Mouse (Mus musculus) layer of hippocampus, adult 2 months (tissue): ENCODE measurements at regions not wholly inside any gene's neighbourhood (a gene's known extent, or its start where the extent isn't known, plus 50 kb on each side); places are given as distances from the start of the nearest gene placed in this dataset.
A peak's percentile ranks its signal among the peaks of the same experiment; 100 is the strongest.

Source experiments
- DNase-seq, 2 experiments: peaks; one replicate each; pipeline ENCODE4 v3.0.0; 2022; ENCODE audit warnings: low spot score in 2 of 2
- H3K27ac ChIP-seq: fragments of 200-600 bp; 2 replicates; pipeline ENCODE4 v1.8.1; 2022
- H3K4me3 ChIP-seq: fragments of 200-600 bp; 2 replicates; pipeline ENCODE4 v1.8.1; 2022; ENCODE audit warnings: mild to moderate bottlenecking
- CTCF ChIP-seq: fragments of 200-600 bp; conservative IDR thresholded peaks from 2 replicates; pipeline ENCODE4 v1.8.1; 2022; ENCODE audit warnings: antibody characterized with exemption, mild to moderate bottlenecking, moderate library complexity

GRCm38 (mm10) chr13:28607551-28608114 lies 345.9 kb downstream of the Sox4 start:
- DNase-seq, result no peak
- Histone ChIP-seq H3K27ac (no peak overlapping the region), H3K4me3 (no peak overlapping the region)
- TF ChIP-seq CTCF, result no peak

- Histone ChIP-seq H3K4me3 (no peak overlapping the region), H3K27ac (no peak overlapping the region)
- TF ChIP-seq CTCF, result no peak
- DNase-seq, result no peak
Measured at GRCm38 (mm10) chr13:28606651-28607050, 346.9 kb downstream of the Sox4 start.

GRCm38 (mm10) chr13:28605833-28606232 lies 347.7 kb downstream of the Sox4 start:
- no peak for DNase-seq
- TF ChIP-seq CTCF, result no peak
- Histone ChIP-seq H3K4me3 (no peak overlapping the region), H3K27ac (no peak overlapping the region)

- peak in 1 of 2 experiments; percentile 1 for DNase-seq
- no peak overlapping the region for H3K4me3 ChIP-seq
- H3K27ac ChIP-seq, result no peak overlapping the region
- no peak for TF ChIP-seq CTCF
Measured at GRCm38 (mm10) chr13:28604016-28604415, 346.7 kb downstream of the Gm11361 start.

- Histone ChIP-seq H3K27ac (no peak overlapping the region), H3K4me3 (no peak overlapping the region)
- DNase-seq, result no peak
- TF ChIP-seq CTCF, result no peak
Measured at GRCm38 (mm10) chr13:28600792-28601191, 343.5 kb downstream of the Gm11361 start.

- no peak overlapping the region for H3K4me3 ChIP-seq
- no peak for TF ChIP-seq CTCF
- H3K27ac ChIP-seq, result no peak overlapping the region
- no peak for DNase-seq
Measured at GRCm38 (mm10) chr13:28596367-28596766, 339.0 kb downstream of the Gm11361 start.

GRCm38 (mm10) chr13:28592176-28592575 lies 334.8 kb downstream of the Gm11361 start:
- Histone ChIP-seq H3K27ac (no peak overlapping the region), H3K4me3 (no peak overlapping the region)
- DNase-seq, result no peak
- no peak for TF ChIP-seq CTCF

GRCm38 (mm10) chr13:28587977-28588376 lies 330.6 kb downstream of the Gm11361 start:
- no peak overlapping the region for H3K4me3 ChIP-seq
- H3K27ac ChIP-seq, result no peak overlapping the region
- no peak for TF ChIP-seq CTCF
- no peak for DNase-seq

- Histone ChIP-seq H3K4me3 (no peak overlapping the region), H3K27ac (no peak overlapping the region)
- no peak for DNase-seq
- TF ChIP-seq CTCF, result no peak
Measured at GRCm38 (mm10) chr13:28586693-28587092, 329.4 kb downstream of the Gm11361 start.

GRCm38 (mm10) chr13:28586140-28586539 lies 328.8 kb downstream of the Gm11361 start:
- TF ChIP-seq CTCF, result no peak
- no peak for DNase-seq
- Histone ChIP-seq H3K4me3 (no peak overlapping the region), H3K27ac (no peak overlapping the region)

GRCm38 (mm10) chr13:28583617-28584016 lies 326.3 kb downstream of the Gm11361 start:
- Histone ChIP-seq H3K27ac (no peak overlapping the region), H3K4me3 (no peak overlapping the region)
- TF ChIP-seq CTCF, result no peak
- DNase-seq, result no peak

- DNase-seq, result no peak
- Histone ChIP-seq H3K4me3 (no peak overlapping the region), H3K27ac (no peak overlapping the region)
- TF ChIP-seq CTCF, result no peak
Measured at GRCm38 (mm10) chr13:28575202-28575851, 318.0 kb downstream of the Gm11361 start.

- no peak for DNase-seq
- no peak for TF ChIP-seq CTCF
- Histone ChIP-seq H3K4me3 (no peak overlapping the region), H3K27ac (no peak overlapping the region)
Measured at GRCm38 (mm10) chr13:28573364-28573763, 316.0 kb downstream of the Gm11361 start.

GRCm38 (mm10) chr13:28572448-28572847 lies 315.1 kb downstream of the Gm11361 start:
- no peak overlapping the region for H3K27ac ChIP-seq
- DNase-seq, result no peak
- no peak for TF ChIP-seq CTCF
- no peak overlapping the region for H3K4me3 ChIP-seq

- no peak for TF ChIP-seq CTCF
- DNase-seq, result no peak
- Histone ChIP-seq H3K27ac (no peak overlapping the region), H3K4me3 (no peak overlapping the region)
Measured at GRCm38 (mm10) chr13:28571716-28572115, 314.4 kb downstream of the Gm11361 start.
